Mouse (Mus musculus) stomach, embryonic 15.5 days (tissue): ENCODE results near the gene B3gnt2. TPM values are rescaled to one million over a fixed set of nuclear protein-coding genes. Genes with fewer than 3 reads are reported as not detected.
A peak's percentile ranks its signal among the peaks of the same experiment; 100 is the strongest.

Experiments used
- ATAC-seq: fragments of 200-750 bp; cut with Nextera tagmentation; 2 replicates; pipeline ENCODE4 v1.8.0; 2017; ENCODE audit warnings: low read depth, moderate number of reproducible peaks, moderate TSS enrichment; ENCODE audit not compliant: insufficient read depth, low FRiP score
- H3K27ac ChIP-seq: fragments of 300-500 bp; sonication (generic); 2 replicates; pipeline ENCODE4 v1.5.1; 2015; ENCODE audit warnings: mild to moderate bottlenecking, inconsistent platforms
- H3K27me3 ChIP-seq: fragments of 300-500 bp; sonication (generic); replicated peaks from 2 replicates; pipeline ENCODE4 v1.6.1; 2015; ENCODE audit warnings: inconsistent platforms
- H3K36me3 ChIP-seq: fragments of 300-500 bp; sonication (generic); 2 replicates; pipeline ENCODE4 v1.6.1; 2015; ENCODE audit warnings: inconsistent platforms
- H3K4me1 ChIP-seq: fragments of 300-500 bp; sonication (generic); 2 replicates; pipeline ENCODE4 v1.6.1; 2015; ENCODE audit warnings: inconsistent platforms
- H3K4me2 ChIP-seq: fragments of 300-500 bp; sonication (generic); 2 replicates; pipeline ENCODE4 v1.6.1; 2015; ENCODE audit warnings: mild to moderate bottlenecking, inconsistent platforms
- H3K4me3 ChIP-seq: fragments of 300-500 bp; sonication (generic); replicated peaks from 2 replicates; pipeline ENCODE4 v1.5.1; 2015; ENCODE audit warnings: inconsistent platforms
- H3K9ac ChIP-seq: fragments of 300-500 bp; sonication (generic); 2 replicates; pipeline ENCODE4 v1.6.1; 2015; ENCODE audit warnings: inconsistent platforms
- H3K9me3 ChIP-seq: fragments of 300-500 bp; sonication (generic); 2 replicates; pipeline ENCODE4 v1.6.1; 2016; ENCODE audit warnings: inconsistent platforms
- WGBS: fragments of 180-500 bp; shearing (Covaris S2); methylation state at CpG from one replicate; pipeline ENCODE4 v1.1.7; 2015; 5-methylcytosine and 5-hydroxymethylcytosine counted together
- polyA plus RNA-seq: library from polyadenylated mRNA; unstranded; fragments of >200 nt; fragmentation: Nextera tagmentation; extraction: Ambion mirVana; gene quantifications from 2 replicates; pipeline ENCODE4 v1.2.1, GENCODE M21; 2015

The B3gnt2 gene
- polyA plus RNA-seq, 1 experiment from 2014 or later, result 13.6 TPM

GRCm38 (mm10) chr11:22844754-22845718 lies 15.7 kb downstream of the B3gnt2 start:
- whole genome bisulfite sequencing, result 70% methylated on average over 4 of the region's 4 CpGs
- Histone ChIP-seq H3K9ac (no peak overlapping the region), H3K4me2 (no peak overlapping the region), H3K4me1 (peaks cover 25% of the 10 kb centered on the region; the same call in 1 of the 2 replicates), H3K27me3 (no peaks in the 10 kb centered on the region), H3K36me3 (no peaks in the 10 kb centered on the region), H3K4me3 (no peak overlapping the region), H3K27ac (no peak overlapping the region), H3K9me3 (no peaks in the 10 kb centered on the region)
- ATAC-seq, result no peak

- no peak for ATAC-seq
- no peak overlapping the region for H3K9ac ChIP-seq
- 0 out of 2 replicates have a peak, but pooled peaks cover 3% of the 10 kb centered on the region for H3K36me3 ChIP-seq
- no peak overlapping the region for H3K27ac ChIP-seq
- no peaks in the 10 kb centered on the region for H3K9me3 ChIP-seq
- 76% methylated on average over 3 of the region's 3 CpGs for WGBS
- H3K4me2 ChIP-seq, result no peak overlapping the region
- 0 out of 2 replicates have a peak, but pooled peaks cover 9% of the 10 kb centered on the region for H3K4me1 ChIP-seq
- no peak overlapping the region for H3K4me3 ChIP-seq
- H3K27me3 ChIP-seq, result no peaks in the 10 kb centered on the region
These were observed 21.3 kb downstream of the B3gnt2 start for GRCm38 (mm10) chr11:22839456-22839855.

- H3K27ac ChIP-seq, result no peak overlapping the region
These were observed 22.4 kb downstream of the B3gnt2 start for GRCm38 (mm10) chr11:22838361-22838760.

GRCm38 (mm10) chr11:22836269-22836668 lies 24.5 kb downstream of the B3gnt2 start:
- Histone ChIP-seq H3K9ac (no peak overlapping the region), H3K27ac (no peak overlapping the region), H3K36me3 (peaks cover 3% of the 10 kb centered on the region; the same call in 1 of the 2 replicates), H3K9me3 (no peaks in the 10 kb centered on the region), H3K4me1 (0 out of 2 replicates have a peak, but pooled peaks cover 3% of the 10 kb centered on the region), H3K4me2 (no peak overlapping the region), H3K4me3 (no peak overlapping the region), H3K27me3 (no peaks in the 10 kb centered on the region)
- no peak for ATAC-seq
- WGBS, result 90% methylated on average over 10 of the region's 10 CpGs

More at GRCm38 (mm10) chr11:22838361-22838760, 22.4 kb downstream of the B3gnt2 start:
- H3K4me3 ChIP-seq, result no peak overlapping the region
- no peak overlapping the region for H3K9ac ChIP-seq
- 0 out of 2 replicates have a peak, but pooled peaks cover 8% of the 10 kb centered on the region for H3K4me1 ChIP-seq
- no peaks in the 10 kb centered on the region for H3K27me3 ChIP-seq
- ATAC-seq, result no peak
- WGBS, result 61% methylated on average over 1 of the region's 1 CpGs
- no peak overlapping the region for H3K4me2 ChIP-seq
- H3K36me3 ChIP-seq, result peaks cover 3% of the 10 kb centered on the region; the same call in 1 of the 2 replicates
- H3K9me3 ChIP-seq, result no peaks in the 10 kb centered on the region

GRCm38 (mm10) chr11:22832600-22832999 lies 28.2 kb downstream of the B3gnt2 start:
- no peak for ATAC-seq

GRCm38 (mm10) chr11:22831916-22832315 lies 28.8 kb downstream of the B3gnt2 start:
- H3K4me1 ChIP-seq, result no peaks in the 10 kb centered on the region
- no peak overlapping the region for H3K4me3 ChIP-seq
- H3K9ac ChIP-seq, result no peak overlapping the region
- no peaks in the 10 kb centered on the region for H3K27me3 ChIP-seq
- ATAC-seq, result no peak
- no peaks in the 10 kb centered on the region for H3K9me3 ChIP-seq
- H3K27ac ChIP-seq, result no peak overlapping the region
- 78% methylated on average over 11 of the region's 11 CpGs for WGBS
- peaks cover 3% of the 10 kb centered on the region; the same call in 1 of the 2 replicates for H3K36me3 ChIP-seq
- H3K4me2 ChIP-seq, result no peak overlapping the region

More at GRCm38 (mm10) chr11:22832600-22832999, 28.2 kb downstream of the B3gnt2 start:
- Histone ChIP-seq H3K27ac (no peak overlapping the region), H3K4me3 (no peak overlapping the region), H3K36me3 (peaks cover 3% of the 10 kb centered on the region; the same call in 1 of the 2 replicates), H3K9me3 (no peaks in the 10 kb centered on the region), H3K27me3 (no peaks in the 10 kb centered on the region), H3K4me2 (no peak overlapping the region), H3K4me1 (no peaks in the 10 kb centered on the region), H3K9ac (no peak overlapping the region)
- WGBS, result 75% methylated on average over 4 of the region's 4 CpGs

- Histone ChIP-seq H3K27me3 (no peaks in the 10 kb centered on the region), H3K36me3 (no peaks in the 10 kb centered on the region; the same call in 1 of the 2 replicates), H3K4me1 (no peaks in the 10 kb centered on the region), H3K4me3 (no peak overlapping the region), H3K27ac (peak overlapping the region; percentile 27; the same call in 1 of the 2 replicates), H3K9me3 (no peaks in the 10 kb centered on the region), H3K4me2 (no peak overlapping the region), H3K9ac (no peak overlapping the region)
- 73% methylated on average over 6 of the region's 6 CpGs for WGBS
- ATAC-seq, result no peak
These were observed 30.1 kb downstream of the B3gnt2 start for GRCm38 (mm10) chr11:22830684-22831083.

- WGBS, result 38% methylated on average over 5 of the region's 5 CpGs
- peak overlapping the region; percentile 1; the same call in 1 of the 2 replicates for H3K27ac ChIP-seq
- peak; percentile 27; the same call in 1 of the 2 replicates for ATAC-seq
These were observed 30.6 kb downstream of the B3gnt2 start for GRCm38 (mm10) chr11:22830179-22830611.

GRCm38 (mm10) chr11:22828988-22829632 lies 31.7 kb downstream of the B3gnt2 start:
- H3K9ac ChIP-seq, result no peak overlapping the region
- no peaks in the 10 kb centered on the region for H3K9me3 ChIP-seq
- H3K27ac ChIP-seq, result no peak overlapping the region
- no peak for ATAC-seq
- H3K4me2 ChIP-seq, result no peak overlapping the region
- no peaks in the 10 kb centered on the region for H3K27me3 ChIP-seq
- no peak overlapping the region for H3K4me3 ChIP-seq
- no peaks in the 10 kb centered on the region for H3K4me1 ChIP-seq
- H3K36me3 ChIP-seq, result no peaks in the 10 kb centered on the region; the same call in 1 of the 2 replicates
- 97% methylated on average over 15 of the region's 15 CpGs for WGBS

More at GRCm38 (mm10) chr11:22830179-22830611, 30.6 kb downstream of the B3gnt2 start:
- no peaks in the 10 kb centered on the region; the same call in 1 of the 2 replicates for H3K36me3 ChIP-seq
- H3K27me3 ChIP-seq, result no peaks in the 10 kb centered on the region
- H3K9me3 ChIP-seq, result no peaks in the 10 kb centered on the region
- no peaks in the 10 kb centered on the region for H3K4me1 ChIP-seq
- H3K4me2 ChIP-seq, result no peak overlapping the region
- no peak overlapping the region for H3K4me3 ChIP-seq
- no peak overlapping the region for H3K9ac ChIP-seq

- Histone ChIP-seq H3K9ac (no peak overlapping the region), H3K27ac (no peak overlapping the region), H3K4me2 (no peak overlapping the region), H3K27me3 (no peaks in the 10 kb centered on the region), H3K4me1 (no peaks in the 10 kb centered on the region), H3K4me3 (no peak overlapping the region), H3K36me3 (no peaks in the 10 kb centered on the region), H3K9me3 (no peaks in the 10 kb centered on the region)
- ATAC-seq, result no peak
- WGBS, result 86% methylated on average over 4 of the region's 4 CpGs
These were observed 33.2 kb downstream of the B3gnt2 start for GRCm38 (mm10) chr11:22827514-22828080.

- Histone ChIP-seq H3K4me1 (no peaks in the 10 kb centered on the region), H3K27me3 (no peaks in the 10 kb centered on the region), H3K4me2 (no peak overlapping the region), H3K9me3 (no peaks in the 10 kb centered on the region), H3K36me3 (no peaks in the 10 kb centered on the region), H3K9ac (no peak overlapping the region), H3K27ac (no peak overlapping the region), H3K4me3 (no peak overlapping the region)
- 89% methylated on average over 6 of the region's 6 CpGs for WGBS
- no peak for ATAC-seq
These were observed 34.1 kb downstream of the B3gnt2 start for GRCm38 (mm10) chr11:22826665-22827064.
